Mouse (Mus musculus) neural tube, embryonic 14.5 days (tissue): ENCODE data around the gene Prtn3. TPM values are rescaled to one million over a fixed set of nuclear protein-coding genes. Genes with fewer than 3 reads are reported as not detected.

Experiments
- ATAC-seq: fragments of 200-750 bp; cut with Nextera tagmentation; 2 replicates; pipeline ENCODE4 v1.8.0; 2017; ENCODE audit warnings: low read depth, mild to moderate bottlenecking, moderate TSS enrichment, moderate library complexity
- H3K27ac ChIP-seq: fragments of 300-500 bp; sonication (generic); 2 replicates; pipeline ENCODE4 v1.5.1; 2014; ENCODE audit warnings: low read depth, mild to moderate bottlenecking, control low read depth, low read length, moderate library complexity, mixed read lengths
- H3K27me3 ChIP-seq: fragments of 300-500 bp; sonication (generic); 2 replicates; pipeline ENCODE4 v1.6.1; 2014; ENCODE audit warnings: low read length; ENCODE audit not compliant: control insufficient read depth, insufficient read depth
- H3K36me3 ChIP-seq: fragments of 300-500 bp; sonication (generic); 2 replicates; pipeline ENCODE4 v1.6.1; 2014; ENCODE audit warnings: low read length, mixed read lengths; ENCODE audit not compliant: control insufficient read depth, insufficient read depth
- H3K4me1 ChIP-seq: fragments of 300-500 bp; sonication (generic); 2 replicates; pipeline ENCODE4 v1.6.1; 2014; ENCODE audit warnings: low read length; ENCODE audit not compliant: control insufficient read depth, insufficient read depth
- H3K4me2 ChIP-seq: fragments of 300-500 bp; sonication (generic); 2 replicates; pipeline ENCODE4 v1.6.1; 2014; ENCODE audit warnings: mild to moderate bottlenecking, low read depth, low read length, control low read depth
- H3K4me3 ChIP-seq: fragments of 300-500 bp; sonication (generic); 2 replicates; pipeline ENCODE4 v1.5.1; 2014; ENCODE audit warnings: low read depth, low read length, control low read depth, mixed read lengths
- H3K9ac ChIP-seq: fragments of 300-500 bp; sonication (generic); replicated peaks from 2 replicates; pipeline ENCODE4 v1.6.1; 2014; ENCODE audit warnings: low read depth, mild to moderate bottlenecking, control low read depth, low read length, mixed read lengths
- H3K9me3 ChIP-seq: fragments of 300-500 bp; sonication (generic); 2 replicates; pipeline ENCODE4 v1.6.1; 2016; ENCODE audit warnings: low read length; ENCODE audit not compliant: control insufficient read depth
- WGBS: fragments of 180-500 bp; shearing (Covaris S2); extraction: QIAGEN DNeasy Blood & Tissue Kit; methylation state at CpG from one replicate; pipeline ENCODE4 v1.1.7; 2014; 5-methylcytosine and 5-hydroxymethylcytosine counted together
- polyA plus RNA-seq: library from polyadenylated mRNA; unstranded; fragments of >200 nt; fragmentation: Nextera tagmentation; extraction: Ambion mirVana; gene quantifications from 2 replicates; pipeline ENCODE4 v1.2.1, GENCODE M21; 2014

Prtn3 gene
- polyA plus RNA-seq = 11.1 and 12.4 TPM in 2 replicates

- H3K9ac ChIP-seq = peak within 1 kb of the TSS; percentile 90
- ATAC-seq = peak; percentile 93
- H3K9me3 ChIP-seq = no peaks in the 10 kb centered on the region
- peaks cover 24% of the 10 kb centered on the region for H3K4me1 ChIP-seq
- WGBS = 0% methylated on average over 26 of the region's 57 CpGs
- no peaks in the 10 kb centered on the region for H3K27me3 ChIP-seq
- peaks cover 7% of the 10 kb centered on the region for H3K36me3 ChIP-seq
- H3K27ac ChIP-seq = peak within 1 kb of the TSS; percentile 89
- peak within 1 kb of the TSS; percentile 66 for H3K4me3 ChIP-seq
- H3K4me2 ChIP-seq = peak within 1 kb of the TSS; percentile 85
Observed at GRCm38 (mm10) chr10:79874290-79874862, at the start of gene Prtn3, which contains the start of gene Plppr3. TSS of gene Prtn3 (plus strand) at chr10:79874476. TSS of gene Plppr3 (minus strand) at chr10:79874634.

- Histone ChIP-seq H3K4me3 (no peak overlapping the region), H3K27ac (no peak overlapping the region), H3K4me1 (no peaks in the 10 kb centered on the region), H3K9me3 (no peaks in the 10 kb centered on the region), H3K4me2 (no peak overlapping the region), H3K36me3 (no peaks in the 10 kb centered on the region), H3K27me3 (no peaks in the 10 kb centered on the region), H3K9ac (no peak overlapping the region)
- ATAC-seq = no peak
- 79% methylated on average over 3 of the region's 3 CpGs for WGBS
Observed at GRCm38 (mm10) chr10:79831583-79831982, 42.7 kb upstream of the Prtn3 start.

- Histone ChIP-seq H3K4me3 (no peak overlapping the region), H3K4me2 (no peak overlapping the region), H3K27ac (no peak overlapping the region), H3K36me3 (no peaks in the 10 kb centered on the region), H3K9me3 (no peaks in the 10 kb centered on the region), H3K4me1 (no peaks in the 10 kb centered on the region), H3K27me3 (no peaks in the 10 kb centered on the region), H3K9ac (no peak overlapping the region)
- no peak for ATAC-seq
- 80% methylated on average over 7 of the region's 7 CpGs for WGBS
Observed at GRCm38 (mm10) chr10:79832026-79832785, 42.1 kb upstream of the Prtn3 start.

- H3K4me1 ChIP-seq = no peaks in the 10 kb centered on the region
- no peak overlapping the region for H3K9ac ChIP-seq
- no peak overlapping the region for H3K4me3 ChIP-seq
- no peaks in the 10 kb centered on the region for H3K9me3 ChIP-seq
- no peak overlapping the region for H3K4me2 ChIP-seq
- H3K27ac ChIP-seq = no peak overlapping the region
- no peaks in the 10 kb centered on the region for H3K36me3 ChIP-seq
- ATAC-seq = no peak
- WGBS = 80% methylated on average over 9 of the region's 9 CpGs
- H3K27me3 ChIP-seq = no peaks in the 10 kb centered on the region
Observed at GRCm38 (mm10) chr10:79832786-79833181, 41.5 kb upstream of the Prtn3 start.

GRCm38 (mm10) chr10:79834769-79835398, 39.4 kb upstream of the Prtn3 start:
- no peak overlapping the region for H3K4me3 ChIP-seq
- peak; percentile 54; the same call in 1 of the 2 replicates for ATAC-seq
- H3K9me3 ChIP-seq = no peaks in the 10 kb centered on the region
- WGBS = 28% methylated on average over 9 of the region's 9 CpGs
- H3K36me3 ChIP-seq = no peaks in the 10 kb centered on the region
- H3K27me3 ChIP-seq = no peaks in the 10 kb centered on the region
- H3K4me1 ChIP-seq = no peaks in the 10 kb centered on the region
- H3K4me2 ChIP-seq = no peak overlapping the region
- no peak overlapping the region for H3K9ac ChIP-seq
- H3K27ac ChIP-seq = no peak overlapping the region

GRCm38 (mm10) chr10:79836918-79837317, 37.4 kb upstream of the Prtn3 start:
- Histone ChIP-seq H3K4me3 (no peak overlapping the region), H3K9ac (no peak overlapping the region), H3K27ac (no peak overlapping the region), H3K4me1 (peaks cover 7% of the 10 kb centered on the region), H3K4me2 (no peak overlapping the region), H3K9me3 (no peaks in the 10 kb centered on the region), H3K36me3 (no peaks in the 10 kb centered on the region), H3K27me3 (no peaks in the 10 kb centered on the region)
- 97% methylated on average over 3 of the region's 3 CpGs for WGBS
- ATAC-seq = no peak

GRCm38 (mm10) chr10:79838151-79838550, 36.1 kb upstream of the Prtn3 start:
- no peak overlapping the region for H3K27ac ChIP-seq
- WGBS = 70% methylated on average over 2 of the region's 2 CpGs

GRCm38 (mm10) chr10:79840091-79840490, 34.2 kb upstream of the Prtn3 start:
- no peak overlapping the region for H3K9ac ChIP-seq
- peak overlapping the region; percentile 61; the same call in 1 of the 2 replicates for H3K4me2 ChIP-seq
- H3K27ac ChIP-seq = peak overlapping the region; percentile 70
- no peaks in the 10 kb centered on the region for H3K27me3 ChIP-seq
- H3K9me3 ChIP-seq = no peaks in the 10 kb centered on the region
- H3K4me3 ChIP-seq = no peak overlapping the region
- ATAC-seq = no peak; the same call in 1 of the 2 replicates
- peaks cover 15% of the 10 kb centered on the region for H3K4me1 ChIP-seq
- H3K36me3 ChIP-seq = no peaks in the 10 kb centered on the region
- 98% methylated on average over 3 of the region's 3 CpGs for WGBS

More at GRCm38 (mm10) chr10:79838151-79838550, 36.1 kb upstream of the Prtn3 start:
- Histone ChIP-seq H3K9ac (no peak overlapping the region), H3K9me3 (no peaks in the 10 kb centered on the region), H3K27me3 (no peaks in the 10 kb centered on the region), H3K36me3 (no peaks in the 10 kb centered on the region), H3K4me1 (peaks cover 11% of the 10 kb centered on the region), H3K4me2 (no peak overlapping the region), H3K4me3 (no peak overlapping the region)
- no peak for ATAC-seq
